Mouse (Mus musculus) embryonic facial prominence, embryonic 13.5 days (tissue): ENCODE results near the gene Cdc5l. TPM values are rescaled to one million over a fixed set of nuclear protein-coding genes. Genes with fewer than 3 reads are reported as not detected.

Experiments used
- ATAC-seq: fragments of 200-750 bp; cut with Nextera tagmentation; 2 replicates; pipeline ENCODE4 v1.8.0; 2017; ENCODE audit warnings: low read depth; ENCODE audit not compliant: insufficient number of reproducible peaks, insufficient read depth, low FRiP score, low TSS enrichment
- H3K27ac ChIP-seq: fragments of 300-500 bp; sonication (generic); 2 replicates; pipeline ENCODE4 v1.5.1; 2015; ENCODE audit warnings: moderate library complexity, mild to moderate bottlenecking, inconsistent platforms
- H3K27me3 ChIP-seq: fragments of 300-500 bp; sonication (generic); 2 replicates; pipeline ENCODE4 v1.6.1; 2015; ENCODE audit warnings: mild to moderate bottlenecking, inconsistent platforms
- H3K36me3 ChIP-seq: fragments of 300-500 bp; sonication (generic); 2 replicates; pipeline ENCODE4 v1.6.1; 2015; ENCODE audit warnings: mild to moderate bottlenecking, inconsistent platforms
- H3K4me1 ChIP-seq: fragments of 300-500 bp; sonication (generic); 2 replicates; pipeline ENCODE4 v1.6.1; 2015; ENCODE audit warnings: inconsistent platforms
- H3K4me2 ChIP-seq: fragments of 300-500 bp; sonication (generic); 2 replicates; pipeline ENCODE4 v1.6.1; 2015; ENCODE audit warnings: moderate library complexity, mild to moderate bottlenecking, inconsistent platforms
- H3K4me3 ChIP-seq: fragments of 300-500 bp; sonication (generic); 2 replicates; pipeline ENCODE4 v1.5.1; 2015; ENCODE audit warnings: mild to moderate bottlenecking, inconsistent platforms
- H3K9ac ChIP-seq: fragments of 300-500 bp; sonication (generic); 2 replicates; pipeline ENCODE4 v1.6.1; 2015; ENCODE audit warnings: mild to moderate bottlenecking, inconsistent platforms
- H3K9me3 ChIP-seq: fragments of 300-500 bp; sonication (generic); 2 replicates; pipeline ENCODE4 v1.6.1; 2016; ENCODE audit warnings: inconsistent platforms
- WGBS: fragments of 180-500 bp; shearing (Covaris S2); methylation state at CpG from one replicate; pipeline ENCODE4 v1.1.7; 2015; ENCODE audit warnings: mixed read lengths; 5-methylcytosine and 5-hydroxymethylcytosine counted together
- polyA plus RNA-seq: library from polyadenylated mRNA; unstranded; fragments of >200 nt; fragmentation: Nextera tagmentation; extraction: Ambion mirVana; gene quantifications from 2 replicates; pipeline ENCODE4 v1.2.1, GENCODE M21; 2015

Cdc5l gene
- polyA plus RNA-seq, 1 experiment from 2014 or later: 83.1 TPM

DNA sequence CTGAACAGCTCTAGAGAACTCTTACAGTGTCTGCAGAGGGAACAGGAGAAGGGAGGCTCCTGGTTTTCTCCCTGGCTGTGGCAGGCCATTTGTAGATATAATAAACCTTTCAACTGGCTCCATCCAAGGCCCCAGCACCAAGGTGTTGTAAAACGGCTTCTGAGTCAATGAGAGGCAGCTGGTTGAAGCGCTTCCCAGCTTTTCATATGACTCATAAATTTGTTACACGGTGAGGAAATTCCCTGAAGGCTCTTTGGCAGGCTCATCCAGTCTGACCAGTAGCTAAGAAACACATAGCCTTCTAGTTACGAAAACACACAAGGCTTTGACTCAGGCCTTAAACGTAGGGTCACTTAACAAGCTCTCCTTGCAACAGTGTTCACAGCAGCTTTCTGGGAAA, 74.1 kb downstream of the Cdc5l start:
- no peak overlapping the region for H3K4me2 ChIP-seq
- H3K36me3 ChIP-seq: no peaks in the 10 kb centered on the region
- no peak overlapping the region for H3K27ac ChIP-seq
- ATAC-seq: no peak
- peaks cover 6% of the 10 kb centered on the region; the same call in 1 of the 2 replicates for H3K4me1 ChIP-seq
- H3K4me3 ChIP-seq: no peak overlapping the region
- H3K27me3 ChIP-seq: peaks cover 11% of the 10 kb centered on the region
- H3K9ac ChIP-seq: no peak overlapping the region
- H3K9me3 ChIP-seq: no peaks in the 10 kb centered on the region
- WGBS: 57% methylated on average over 5 of the region's 5 CpGs

DNA sequence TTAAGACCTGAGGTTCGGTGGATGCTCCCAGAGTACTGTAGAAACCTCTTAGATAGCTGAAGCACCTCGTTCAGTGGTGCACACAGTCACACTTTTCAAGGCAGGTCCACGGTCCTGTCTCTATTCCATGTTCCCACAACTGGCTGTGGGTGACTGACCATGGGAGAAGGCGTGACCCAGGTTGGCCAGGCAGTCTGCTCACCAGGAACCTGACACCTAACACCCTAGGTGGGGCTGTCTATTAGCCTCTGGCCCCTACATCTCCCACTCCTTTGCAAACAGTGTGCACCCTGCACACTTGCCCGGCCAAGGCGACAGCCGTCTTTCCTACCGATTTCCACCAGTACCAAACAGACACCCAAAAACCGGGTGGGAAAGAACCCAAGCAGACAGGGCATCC, 77.1 kb downstream of the Cdc5l start:
- Histone ChIP-seq H3K9ac (no peak overlapping the region), H3K4me1 (peaks cover 11% of the 10 kb centered on the region; the same call in 1 of the 2 replicates), H3K36me3 (no peaks in the 10 kb centered on the region), H3K4me3 (no peak overlapping the region), H3K9me3 (no peaks in the 10 kb centered on the region), H3K4me2 (no peak overlapping the region), H3K27ac (no peak overlapping the region), H3K27me3 (peaks cover 11% of the 10 kb centered on the region)
- no peak for ATAC-seq
- WGBS: 81% methylated on average over 9 of the region's 9 CpGs

DNA sequence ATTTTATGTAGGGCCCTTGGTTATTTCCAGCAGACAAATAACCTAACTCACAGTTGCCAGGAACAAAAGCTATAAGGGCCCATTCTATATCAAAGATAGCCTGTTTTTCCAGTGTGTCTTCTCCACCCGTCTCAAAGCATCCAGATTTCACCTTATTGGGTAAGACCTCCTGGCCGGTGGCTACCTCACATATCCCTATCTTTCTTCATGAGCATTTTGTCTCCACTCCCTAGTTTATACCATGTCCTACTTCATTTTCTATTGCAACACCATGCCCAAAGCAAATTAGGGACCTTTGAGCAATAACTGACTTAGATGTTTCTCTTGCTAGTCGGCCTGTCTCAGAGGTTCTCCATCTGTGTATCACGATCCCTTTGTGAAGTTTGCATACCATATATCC, 85.6 kb downstream of the Cdc5l start:
- no peak for ATAC-seq
- no peak overlapping the region for H3K4me2 ChIP-seq
- no peaks in the 10 kb centered on the region for H3K27me3 ChIP-seq
- no peak overlapping the region for H3K27ac ChIP-seq
- H3K9ac ChIP-seq: no peak overlapping the region
- H3K9me3 ChIP-seq: peaks cover 14% of the 10 kb centered on the region
- WGBS: 89% methylated on average over 4 of the region's 4 CpGs
- no peaks in the 10 kb centered on the region for H3K4me1 ChIP-seq
- no peak overlapping the region for H3K4me3 ChIP-seq
- no peaks in the 10 kb centered on the region for H3K36me3 ChIP-seq

Other genes with a start within 250 kb of the Cdc5l start
- gene Spats1, start 41.7 kb upstream of the Cdc5l start, polyA plus RNA-seq: 0.86 and 0.88 TPM in 2 replicates
- 20.2 and 21.5 TPM in 2 replicates for gene Aars2, start 73.1 kb upstream of the Cdc5l start, polyA plus RNA-seq
- gene Tcte1, start 89.7 kb upstream of the Cdc5l start, polyA plus RNA-seq: 1.0 and 1.1 TPM in 2 replicates
- gene Tmem151b, start 115.9 kb upstream of the Cdc5l start, polyA plus RNA-seq: 7.7 and 10.1 TPM in 2 replicates
- gene Nfkbie, start 122.0 kb upstream of the Cdc5l start, polyA plus RNA-seq: 4.7 TPM in 2 replicates
- gene Slc35b2, start 130.1 kb upstream of the Cdc5l start, polyA plus RNA-seq: 104 and 122 TPM in 2 replicates
- gene Hsp90ab1, start 139.5 kb upstream of the Cdc5l start, polyA plus RNA-seq: 1,480 and 1,606 TPM in 2 replicates
- 69.8 and 77.4 TPM in 2 replicates for gene Slc29a1, start 165.9 kb upstream of the Cdc5l start, polyA plus RNA-seq
- gene Mymx, start 168.4 kb upstream of the Cdc5l start, polyA plus RNA-seq: 3.8 and 5.5 TPM in 2 replicates
- 0.63 and 0.84 TPM in 2 replicates for gene Capn11, start 225.6 kb upstream of the Cdc5l start, polyA plus RNA-seq